Mouse (Mus musculus) neural tube, embryonic 15.5 days (tissue): Measurements from ENCODE around the gene Parvb. TPM values are rescaled to one million over a fixed set of nuclear protein-coding genes. Genes with fewer than 3 reads are reported as not detected.

ENCODE experiments used
- ATAC-seq: fragments of 200-750 bp; cut with Nextera tagmentation; 2 replicates; pipeline ENCODE4 v1.8.0; 2017; ENCODE audit warnings: mild to moderate bottlenecking, moderate TSS enrichment, moderate library complexity; ENCODE audit not compliant: low FRiP score
- H3K27ac ChIP-seq: fragments of 300-500 bp; sonication (generic); replicated peaks from 2 replicates; pipeline ENCODE4 v1.5.1; 2015; ENCODE audit warnings: mild to moderate bottlenecking, inconsistent platforms
- H3K27me3 ChIP-seq: fragments of 300-500 bp; sonication (generic); replicated peaks from 2 replicates; pipeline ENCODE4 v1.6.1; 2015; ENCODE audit warnings: inconsistent platforms
- H3K36me3 ChIP-seq: fragments of 300-500 bp; sonication (generic); 2 replicates; pipeline ENCODE4 v1.6.1; 2015; ENCODE audit warnings: inconsistent platforms
- H3K4me1 ChIP-seq: fragments of 300-500 bp; sonication (generic); 2 replicates; pipeline ENCODE4 v1.6.1; 2015; ENCODE audit warnings: inconsistent platforms
- H3K4me2 ChIP-seq: fragments of 300-500 bp; sonication (generic); 2 replicates; pipeline ENCODE4 v1.6.1; 2015; ENCODE audit warnings: inconsistent platforms, mild to moderate bottlenecking, moderate library complexity
- H3K4me3 ChIP-seq: fragments of 300-500 bp; sonication (generic); replicated peaks from 2 replicates; pipeline ENCODE4 v1.5.1; 2015; ENCODE audit warnings: mild to moderate bottlenecking, inconsistent platforms
- H3K9ac ChIP-seq: fragments of 300-500 bp; sonication (generic); replicated peaks from 2 replicates; pipeline ENCODE4 v1.6.1; 2015; ENCODE audit warnings: mild to moderate bottlenecking, inconsistent platforms
- H3K9me3 ChIP-seq: fragments of 300-500 bp; sonication (generic); replicated peaks from 2 replicates; pipeline ENCODE4 v1.6.1; 2016; ENCODE audit warnings: inconsistent platforms
- WGBS: fragments of 180-500 bp; shearing (Covaris S2); methylation state at CpG from one replicate; pipeline ENCODE4 v1.1.7; 2015; ENCODE audit warnings: mixed read lengths; 5-methylcytosine and 5-hydroxymethylcytosine counted together
- polyA plus RNA-seq: library from polyadenylated mRNA; unstranded; fragments of >200 nt; fragmentation: Nextera tagmentation; extraction: Ambion mirVana; gene quantifications from 2 replicates; pipeline ENCODE4 v1.2.1, GENCODE M21; 2015

Parvb gene
- polyA plus RNA-seq, 1 experiment from 2014 or later = 4.8 TPM

GRCm38 (mm10) chr15:84331066-84331612 lies 99.3 kb downstream of the Parvb start:
- WGBS = 85% methylated on average over 4 of the region's 4 CpGs
- Histone ChIP-seq H3K9ac (no peak overlapping the region), H3K36me3 (no peaks in the 10 kb centered on the region), H3K4me3 (no peak overlapping the region), H3K4me2 (no peak overlapping the region), H3K4me1 (no peaks in the 10 kb centered on the region), H3K27ac (no peak overlapping the region), H3K9me3 (no peaks in the 10 kb centered on the region), H3K27me3 (no peaks in the 10 kb centered on the region)
- ATAC-seq = no peak

GRCm38 (mm10) chr15:84336281-84336817 lies 104.5 kb downstream of the Parvb start:
- no peaks in the 10 kb centered on the region for H3K36me3 ChIP-seq
- WGBS = 70% methylated on average over 12 of the region's 12 CpGs
- 0 out of 2 replicates have a peak, but pooled peaks cover 3% of the 10 kb centered on the region for H3K4me1 ChIP-seq
- H3K4me3 ChIP-seq = no peak overlapping the region
- H3K4me2 ChIP-seq = no peak overlapping the region
- no peak for ATAC-seq
- no peak overlapping the region for H3K9ac ChIP-seq
- H3K27ac ChIP-seq = no peak overlapping the region
- no peaks in the 10 kb centered on the region for H3K9me3 ChIP-seq
- no peaks in the 10 kb centered on the region for H3K27me3 ChIP-seq

GRCm38 (mm10) chr15:84337599-84337998 lies 105.8 kb downstream of the Parvb start:
- Histone ChIP-seq H3K4me1 (0 out of 2 replicates have a peak, but pooled peaks cover 3% of the 10 kb centered on the region), H3K36me3 (no peaks in the 10 kb centered on the region), H3K4me2 (no peak overlapping the region), H3K27me3 (0 out of 2 replicates have a peak, but pooled peaks cover 4% of the 10 kb centered on the region), H3K4me3 (no peak overlapping the region), H3K9ac (no peak overlapping the region), H3K9me3 (no peaks in the 10 kb centered on the region), H3K27ac (no peak overlapping the region)
- 62% methylated on average over 5 of the region's 5 CpGs for WGBS
- ATAC-seq = no peak

GRCm38 (mm10) chr15:84340926-84341325 lies 109.1 kb downstream of the Parvb start:
- Histone ChIP-seq H3K27ac (no peak overlapping the region), H3K4me2 (no peak overlapping the region), H3K9ac (no peak overlapping the region), H3K27me3 (0 out of 2 replicates have a peak, but pooled peaks cover 4% of the 10 kb centered on the region), H3K4me1 (peaks cover 14% of the 10 kb centered on the region), H3K9me3 (no peaks in the 10 kb centered on the region), H3K4me3 (no peak overlapping the region), H3K36me3 (no peaks in the 10 kb centered on the region)
- ATAC-seq = no peak
- WGBS = 59% methylated on average over 2 of the region's 2 CpGs

- Histone ChIP-seq H3K4me1 (peaks cover 34% of the 10 kb centered on the region), H3K9me3 (no peaks in the 10 kb centered on the region), H3K36me3 (no peaks in the 10 kb centered on the region), H3K4me3 (no peak overlapping the region), H3K27me3 (no peaks in the 10 kb centered on the region), H3K9ac (no peak overlapping the region), H3K4me2 (no peak overlapping the region), H3K27ac (no peak overlapping the region)
- ATAC-seq = no peak
- 94% methylated on average over 4 of the region's 4 CpGs for WGBS
These were observed 116.9 kb downstream of the Parvb start for GRCm38 (mm10) chr15:84348769-84349168.

GRCm38 (mm10) chr15:84349915-84350738 lies 118.3 kb downstream of the Parvb start:
- Histone ChIP-seq H3K9me3 (no peaks in the 10 kb centered on the region), H3K4me1 (peaks cover 25% of the 10 kb centered on the region), H3K27ac (peak overlapping the region; percentile 33; the same call in 1 of the 2 replicates), H3K36me3 (no peaks in the 10 kb centered on the region), H3K27me3 (no peaks in the 10 kb centered on the region), H3K9ac (no peak overlapping the region), H3K4me3 (no peak overlapping the region), H3K4me2 (no peak overlapping the region)
- ATAC-seq = no peak
- 44% methylated on average over 14 of the region's 14 CpGs for WGBS

- Histone ChIP-seq H3K9ac (no peak overlapping the region), H3K4me3 (no peak overlapping the region), H3K36me3 (no peaks in the 10 kb centered on the region), H3K4me2 (no peak overlapping the region), H3K27ac (no peak overlapping the region), H3K9me3 (no peaks in the 10 kb centered on the region), H3K4me1 (peaks cover 23% of the 10 kb centered on the region), H3K27me3 (no peaks in the 10 kb centered on the region)
- no peak for ATAC-seq
- 82% methylated on average over 7 of the region's 7 CpGs for WGBS
These were observed 119.5 kb downstream of the Parvb start for GRCm38 (mm10) chr15:84351342-84351741.

GRCm38 (mm10) chr15:84351915-84352844 lies 120.3 kb downstream of the Parvb start:
- H3K9me3 ChIP-seq = no peaks in the 10 kb centered on the region
- ATAC-seq = no peak
- H3K4me3 ChIP-seq = no peak overlapping the region
- no peaks in the 10 kb centered on the region for H3K27me3 ChIP-seq
- no peak overlapping the region for H3K4me2 ChIP-seq
- WGBS = 60% methylated on average over 21 of the region's 21 CpGs
- H3K36me3 ChIP-seq = no peaks in the 10 kb centered on the region
- H3K9ac ChIP-seq = no peak overlapping the region
- H3K4me1 ChIP-seq = peaks cover 23% of the 10 kb centered on the region
- no peak overlapping the region; the same call in 1 of the 2 replicates for H3K27ac ChIP-seq

- 82% methylated on average over 5 of the region's 5 CpGs for WGBS
- Histone ChIP-seq H3K9me3 (no peaks in the 10 kb centered on the region), H3K27me3 (no peaks in the 10 kb centered on the region), H3K4me1 (peaks cover 16% of the 10 kb centered on the region), H3K9ac (no peak overlapping the region), H3K36me3 (no peaks in the 10 kb centered on the region), H3K4me2 (no peak overlapping the region), H3K27ac (no peak overlapping the region), H3K4me3 (no peak overlapping the region)
- ATAC-seq = no peak
These were observed 123.2 kb downstream of the Parvb start for GRCm38 (mm10) chr15:84355081-84355480.

- Histone ChIP-seq H3K36me3 (no peaks in the 10 kb centered on the region), H3K9me3 (no peaks in the 10 kb centered on the region), H3K4me3 (no peak overlapping the region), H3K4me2 (no peak overlapping the region), H3K4me1 (peaks cover 24% of the 10 kb centered on the region), H3K27me3 (no peaks in the 10 kb centered on the region), H3K27ac (no peak overlapping the region), H3K9ac (no peak overlapping the region)
- WGBS = 75% methylated on average over 3 of the region's 3 CpGs
- ATAC-seq = no peak
These were observed 132.9 kb downstream of the Parvb start for GRCm38 (mm10) chr15:84364746-84365145.
